Mouse (Mus musculus): Measurements from ENCODE around the gene Atp6v1g2. TPM values are rescaled to one million over a fixed set of nuclear protein-coding genes. Genes with fewer than 3 reads are reported as not detected.

Gene Atp6v1g2
- polyA plus RNA-seq, 1 experiment from 2014 or later, result 122 TPM

- DNase-seq (ENCODE audit: low spot score) (no peak), ATAC-seq (ENCODE audit: low FRiP score) (no peak)
- no peaks in the 10 kb centered on the region for H3K27me3 ChIP-seq (ENCODE audit: control insufficient read depth, insufficient read depth, low read length)
- no peak overlapping the region for H3K4me3 ChIP-seq (replicated peaks; ENCODE audit: low read length)
- WGBS, result 27% methylated on average over 3 of the region's 3 CpGs
- no peaks in the 10 kb centered on the region for H3K9me3 ChIP-seq (ENCODE audit: control insufficient read depth, low read length)
- no peak overlapping the region for H3K27ac ChIP-seq
- H3K9ac ChIP-seq, result no peak overlapping the region
- H3K4me2 ChIP-seq (replicated peaks), result no peak overlapping the region
- no peaks in the 10 kb centered on the region for H3K36me3 ChIP-seq (replicated peaks; ENCODE audit: control insufficient read depth, insufficient read depth)
- no peaks in the 10 kb centered on the region for H3K4me1 ChIP-seq (replicated peaks; ENCODE audit: control insufficient read depth, insufficient read depth, low read length)
Measured at GRCm38 (mm10) chr17:35269653-35270347, 36.3 kb downstream of the Atp6v1g2 start.

- Histone ChIP-seq H3K9me3 (ENCODE audit: control insufficient read depth, low read length) (no peaks in the 10 kb centered on the region), H3K4me1 (replicated peaks; ENCODE audit: control insufficient read depth, insufficient read depth, low read length) (no peaks in the 10 kb centered on the region), H3K4me3 (replicated peaks; ENCODE audit: low read length) (no peak overlapping the region), H3K27ac (no peak overlapping the region), H3K9ac (no peak overlapping the region), H3K4me2 (replicated peaks) (no peak overlapping the region), H3K36me3 (replicated peaks; ENCODE audit: control insufficient read depth, insufficient read depth) (no peaks in the 10 kb centered on the region), H3K27me3 (ENCODE audit: control insufficient read depth, insufficient read depth, low read length) (peaks cover 14% of the 10 kb centered on the region)
- DNase-seq (ENCODE audit: low spot score), result no peak
- no peak for ATAC-seq (ENCODE audit: low FRiP score)
- 76% methylated on average over 3 of the region's 3 CpGs for WGBS
Measured at GRCm38 (mm10) chr17:35272249-35272648, 38.8 kb downstream of the Atp6v1g2 start.

GRCm38 (mm10) chr17:35274770-35275169 lies 41.3 kb downstream of the Atp6v1g2 start:
- H3K27ac ChIP-seq, result no peak overlapping the region
- H3K9ac ChIP-seq, result no peak overlapping the region
- no peak overlapping the region for H3K4me2 ChIP-seq (replicated peaks)
- DNase-seq (ENCODE audit: low spot score) (peak; percentile 87), ATAC-seq (ENCODE audit: low FRiP score) (peak; percentile 57; the same call in 1 of the 2 replicates)
- H3K4me3 ChIP-seq (replicated peaks; ENCODE audit: low read length), result no peak overlapping the region
- peaks cover 14% of the 10 kb centered on the region for H3K27me3 ChIP-seq (ENCODE audit: control insufficient read depth, insufficient read depth, low read length)
- no peaks in the 10 kb centered on the region for H3K4me1 ChIP-seq (replicated peaks; ENCODE audit: control insufficient read depth, insufficient read depth, low read length)
- H3K36me3 ChIP-seq (replicated peaks; ENCODE audit: control insufficient read depth, insufficient read depth), result no peaks in the 10 kb centered on the region
- no peaks in the 10 kb centered on the region for H3K9me3 ChIP-seq (ENCODE audit: control insufficient read depth, low read length)
- WGBS, result 10% methylated on average over 11 of the region's 11 CpGs

GRCm38 (mm10) chr17:35276304-35276864 lies 42.9 kb downstream of the Atp6v1g2 start:
- Histone ChIP-seq H3K36me3 (replicated peaks; ENCODE audit: control insufficient read depth, insufficient read depth) (no peaks in the 10 kb centered on the region), H3K9ac (no peak overlapping the region), H3K27me3 (ENCODE audit: control insufficient read depth, insufficient read depth, low read length) (peaks cover 14% of the 10 kb centered on the region), H3K9me3 (ENCODE audit: control insufficient read depth, low read length) (no peaks in the 10 kb centered on the region), H3K27ac (no peak overlapping the region), H3K4me3 (replicated peaks; ENCODE audit: low read length) (no peak overlapping the region), H3K4me1 (replicated peaks; ENCODE audit: control insufficient read depth, insufficient read depth, low read length) (no peaks in the 10 kb centered on the region), H3K4me2 (replicated peaks) (peak overlapping the region; percentile 31; the same call in 1 of the 2 replicates)
- ATAC-seq (ENCODE audit: low FRiP score), result no peak
- DNase-seq (ENCODE audit: low spot score), result no peak
- 32% methylated on average over 13 of the region's 13 CpGs for WGBS

- 91% methylated on average over 8 of the region's 8 CpGs for WGBS
- no peak overlapping the region for H3K4me3 ChIP-seq (replicated peaks; ENCODE audit: low read length)
- H3K27ac ChIP-seq, result no peak overlapping the region
- ATAC-seq (ENCODE audit: low FRiP score) (no peak), DNase-seq (ENCODE audit: low spot score) (no peak)
- no peak overlapping the region for H3K4me2 ChIP-seq (replicated peaks)
- no peaks in the 10 kb centered on the region for H3K36me3 ChIP-seq (replicated peaks; ENCODE audit: control insufficient read depth, insufficient read depth)
- no peaks in the 10 kb centered on the region for H3K4me1 ChIP-seq (replicated peaks; ENCODE audit: control insufficient read depth, insufficient read depth, low read length)
- no peak overlapping the region for H3K9ac ChIP-seq
- no peaks in the 10 kb centered on the region for H3K9me3 ChIP-seq (ENCODE audit: control insufficient read depth, low read length)
- peaks cover 14% of the 10 kb centered on the region for H3K27me3 ChIP-seq (ENCODE audit: control insufficient read depth, insufficient read depth, low read length)
Measured at GRCm38 (mm10) chr17:35278049-35278448, 44.6 kb downstream of the Atp6v1g2 start.

GRCm38 (mm10) chr17:35278957-35279688 lies 45.7 kb downstream of the Atp6v1g2 start:
- Histone ChIP-seq H3K9ac (no peak overlapping the region), H3K4me2 (replicated peaks) (no peak overlapping the region), H3K27me3 (ENCODE audit: control insufficient read depth, insufficient read depth, low read length) (peaks cover 14% of the 10 kb centered on the region), H3K27ac (no peak overlapping the region), H3K4me1 (replicated peaks; ENCODE audit: control insufficient read depth, insufficient read depth, low read length) (no peaks in the 10 kb centered on the region), H3K4me3 (replicated peaks; ENCODE audit: low read length) (no peak overlapping the region), H3K9me3 (ENCODE audit: control insufficient read depth, low read length) (no peaks in the 10 kb centered on the region), H3K36me3 (replicated peaks; ENCODE audit: control insufficient read depth, insufficient read depth) (no peaks in the 10 kb centered on the region)
- ATAC-seq (ENCODE audit: low FRiP score), result no peak
- DNase-seq (ENCODE audit: low spot score), result no peak
- 90% methylated on average over 13 of the region's 13 CpGs for WGBS

GRCm38 (mm10) chr17:35280276-35280675 lies 46.8 kb downstream of the Atp6v1g2 start:
- Histone ChIP-seq H3K27me3 (ENCODE audit: control insufficient read depth, insufficient read depth, low read length) (peaks cover 11% of the 10 kb centered on the region), H3K4me3 (replicated peaks; ENCODE audit: low read length) (no peak overlapping the region), H3K9me3 (ENCODE audit: control insufficient read depth, low read length) (no peaks in the 10 kb centered on the region), H3K27ac (no peak overlapping the region), H3K36me3 (replicated peaks; ENCODE audit: control insufficient read depth, insufficient read depth) (no peaks in the 10 kb centered on the region), H3K4me1 (replicated peaks; ENCODE audit: control insufficient read depth, insufficient read depth, low read length) (no peaks in the 10 kb centered on the region), H3K4me2 (replicated peaks) (no peak overlapping the region), H3K9ac (no peak overlapping the region)
- 78% methylated on average over 3 of the region's 3 CpGs for WGBS
- ATAC-seq (ENCODE audit: low FRiP score) (no peak), DNase-seq (ENCODE audit: low spot score) (no peak)

GRCm38 (mm10) chr17:35285431-35285830 lies 52.0 kb downstream of the Atp6v1g2 start:
- no peak for ATAC-seq (ENCODE audit: low FRiP score)

More at GRCm38 (mm10) chr17:35285431-35285830, 52.0 kb downstream of the Atp6v1g2 start:
- no peak overlapping the region for H3K4me3 ChIP-seq (replicated peaks; ENCODE audit: low read length)
- no peaks in the 10 kb centered on the region for H3K27me3 ChIP-seq (ENCODE audit: control insufficient read depth, insufficient read depth, low read length)
- DNase-seq (ENCODE audit: low spot score), result no peak
- H3K9ac ChIP-seq, result no peak overlapping the region
- H3K27ac ChIP-seq, result no peak overlapping the region
- H3K36me3 ChIP-seq (replicated peaks; ENCODE audit: control insufficient read depth, insufficient read depth), result no peaks in the 10 kb centered on the region
- no peaks in the 10 kb centered on the region for H3K4me1 ChIP-seq (replicated peaks; ENCODE audit: control insufficient read depth, insufficient read depth, low read length)
- H3K4me2 ChIP-seq (replicated peaks), result no peak overlapping the region
- no peaks in the 10 kb centered on the region for H3K9me3 ChIP-seq (ENCODE audit: control insufficient read depth, low read length)
